Mouse (Mus musculus): ENCODE results near the gene Dolk. TPM values are rescaled to one million over a fixed set of nuclear protein-coding genes. Genes with fewer than 3 reads are reported as not detected.

Dolk gene
- polyA plus RNA-seq, 1 experiment, result 15.7 TPM

DNA sequence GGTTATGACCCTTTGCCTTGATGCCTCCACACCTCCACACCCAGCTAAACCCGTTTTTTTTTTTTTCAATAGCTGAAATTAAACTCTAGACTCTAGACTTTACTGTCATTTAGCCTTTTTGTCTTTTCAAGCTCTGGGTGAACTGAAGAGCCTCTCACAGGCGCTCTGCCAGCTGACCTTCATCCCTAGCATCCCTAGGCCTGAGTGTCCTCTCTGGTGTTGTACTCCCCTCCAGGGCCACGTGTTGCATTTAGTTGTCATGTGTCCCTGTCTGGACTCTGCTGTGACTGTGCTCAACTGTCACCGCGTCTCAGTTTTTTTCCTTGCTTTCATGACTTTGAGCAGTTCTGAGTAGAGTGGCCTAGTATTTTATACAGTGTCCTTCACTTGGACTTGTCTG lies 13.8 kb upstream of the Dolk start:
- TF ChIP-seq CTCF (IDR thresholded peaks at IDR 0.05; ENCODE audit: borderline replicate concordance, extremely low read depth, insufficient read depth, insufficient read length), result no peak
- no peak for TF ChIP-seq POLR2A (IDR thresholded peaks at IDR 0.05; ENCODE audit: borderline replicate concordance, extremely low read depth, insufficient read depth, insufficient read length, poor library complexity, severe bottlenecking)
- no peak for DNase-seq (ENCODE audit: low read depth)

DNA sequence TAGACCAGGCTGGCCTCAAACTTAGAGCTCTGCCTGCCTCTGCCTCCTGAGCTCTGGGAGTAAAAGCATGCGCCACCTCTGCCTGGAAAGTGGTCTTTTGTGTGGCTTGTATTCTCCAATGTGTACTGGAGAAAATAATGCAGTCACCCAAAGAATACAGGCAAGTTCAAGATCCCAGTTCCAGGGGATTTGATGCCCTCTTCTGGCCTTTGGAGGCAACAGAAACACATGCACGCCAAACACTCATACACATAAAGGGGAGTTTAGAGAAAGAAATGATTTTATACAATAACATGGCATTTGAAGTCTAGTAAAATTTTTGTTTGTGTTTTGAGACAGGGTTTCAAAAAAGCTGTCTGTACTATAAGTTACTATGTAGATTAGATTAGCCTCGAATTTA lies 13.4 kb upstream of the Dolk start:
- peak; percentile 8 for DNase-seq (ENCODE audit: low read depth)
- no peak for TF ChIP-seq POLR2A (IDR thresholded peaks at IDR 0.05; ENCODE audit: borderline replicate concordance, extremely low read depth, insufficient read depth, insufficient read length, poor library complexity, severe bottlenecking)
- TF ChIP-seq CTCF (IDR thresholded peaks at IDR 0.05; ENCODE audit: borderline replicate concordance, extremely low read depth, insufficient read depth, insufficient read length), result no peak; the same call in 1 of the 2 replicates

- DNase-seq (ENCODE audit: low read depth), result peak; percentile 70
- no peak for TF ChIP-seq CTCF (IDR thresholded peaks at IDR 0.05; ENCODE audit: borderline replicate concordance, extremely low read depth, insufficient read depth, insufficient read length)
- TF ChIP-seq POLR2A (IDR thresholded peaks at IDR 0.05; ENCODE audit: borderline replicate concordance, extremely low read depth, insufficient read depth, insufficient read length, poor library complexity, severe bottlenecking), result no peak
Measured at GRCm38 (mm10) chr2:30287027-30287373, 866 bp upstream of the Dolk start.

GRCm38 (mm10) chr2:30285416-30286181 lies 535 bp downstream of the Dolk start:
- TF ChIP-seq CTCF (IDR thresholded peaks at IDR 0.05; ENCODE audit: borderline replicate concordance, extremely low read depth, insufficient read depth, insufficient read length), result no peak
- no peak for TF ChIP-seq POLR2A (IDR thresholded peaks at IDR 0.05; ENCODE audit: borderline replicate concordance, extremely low read depth, insufficient read depth, insufficient read length, poor library complexity, severe bottlenecking)
- no peak for DNase-seq (ENCODE audit: low read depth)

- TF ChIP-seq CTCF (IDR thresholded peaks at IDR 0.05; ENCODE audit: borderline replicate concordance, extremely low read depth, insufficient read depth, insufficient read length), result no peak
- no peak for TF ChIP-seq POLR2A (IDR thresholded peaks at IDR 0.05; ENCODE audit: borderline replicate concordance, extremely low read depth, insufficient read depth, insufficient read length, poor library complexity, severe bottlenecking)
- no peak for DNase-seq (ENCODE audit: low read depth)
Measured at GRCm38 (mm10) chr2:30285004-30285403, 1.1 kb downstream of the Dolk start.

DNA sequence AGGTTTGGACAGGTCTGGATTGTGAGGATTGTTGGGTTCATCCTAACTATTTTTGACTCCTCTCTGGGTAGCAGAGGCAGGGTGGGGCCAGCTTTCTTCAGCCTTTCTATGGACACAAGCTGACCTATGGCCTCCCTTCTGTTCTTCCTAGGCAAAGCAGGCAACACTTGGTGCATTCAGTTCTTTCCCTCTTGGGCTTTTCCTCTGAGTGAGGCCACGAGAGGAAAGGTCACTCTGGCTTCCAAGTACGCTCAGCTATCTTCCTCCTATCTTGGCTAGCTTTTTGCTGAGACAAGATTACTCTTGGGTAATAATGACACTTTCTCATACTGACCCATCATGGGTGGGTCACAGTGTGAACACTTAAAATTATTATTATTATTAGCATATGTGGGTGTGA lies 2.9 kb downstream of the Dolk start:
- no peak for DNase-seq (ENCODE audit: low read depth)
- TF ChIP-seq CTCF (IDR thresholded peaks at IDR 0.05; ENCODE audit: borderline replicate concordance, extremely low read depth, insufficient read depth, insufficient read length), result no peak
- no peak for TF ChIP-seq POLR2A (IDR thresholded peaks at IDR 0.05; ENCODE audit: borderline replicate concordance, extremely low read depth, insufficient read depth, insufficient read length, poor library complexity, severe bottlenecking)

DNA sequence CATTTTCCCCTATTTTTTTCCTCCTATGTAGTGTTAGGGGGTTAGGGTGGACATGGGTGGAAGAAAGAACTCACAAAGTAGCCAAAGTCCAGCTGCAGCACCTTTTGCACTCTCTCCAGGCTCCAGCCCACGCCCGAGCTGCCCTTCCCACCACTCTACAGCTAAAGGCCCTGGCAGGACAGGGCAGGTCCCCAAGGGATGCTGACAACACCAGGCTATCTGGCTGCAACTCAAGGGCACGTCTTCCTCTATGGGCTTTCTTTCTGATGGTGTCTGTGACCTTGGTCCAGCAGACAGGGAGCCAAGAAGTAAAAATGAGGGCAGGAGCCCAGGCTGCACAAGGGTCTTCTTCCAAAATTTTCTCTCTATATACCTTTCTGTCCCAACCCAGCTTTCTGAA lies 4.5 kb downstream of the Dolk start:
- no peak for TF ChIP-seq CTCF (IDR thresholded peaks at IDR 0.05; ENCODE audit: borderline replicate concordance, extremely low read depth, insufficient read depth, insufficient read length)
- no peak for TF ChIP-seq POLR2A (IDR thresholded peaks at IDR 0.05; ENCODE audit: borderline replicate concordance, extremely low read depth, insufficient read depth, insufficient read length, poor library complexity, severe bottlenecking)
- no peak for DNase-seq (ENCODE audit: low read depth)

GRCm38 (mm10) chr2:30280743-30281142 lies 5.4 kb downstream of the Dolk start, which contains the start of gene Gm28038:
TSS of gene Gm28038 (plus strand) at chr2:30281043.
- no peak for TF ChIP-seq POLR2A (IDR thresholded peaks at IDR 0.05; ENCODE audit: borderline replicate concordance, extremely low read depth, insufficient read depth, insufficient read length, poor library complexity, severe bottlenecking)
- no peak for TF ChIP-seq CTCF (IDR thresholded peaks at IDR 0.05; ENCODE audit: borderline replicate concordance, extremely low read depth, insufficient read depth, insufficient read length)
- DNase-seq (ENCODE audit: low read depth), result no peak

DNA sequence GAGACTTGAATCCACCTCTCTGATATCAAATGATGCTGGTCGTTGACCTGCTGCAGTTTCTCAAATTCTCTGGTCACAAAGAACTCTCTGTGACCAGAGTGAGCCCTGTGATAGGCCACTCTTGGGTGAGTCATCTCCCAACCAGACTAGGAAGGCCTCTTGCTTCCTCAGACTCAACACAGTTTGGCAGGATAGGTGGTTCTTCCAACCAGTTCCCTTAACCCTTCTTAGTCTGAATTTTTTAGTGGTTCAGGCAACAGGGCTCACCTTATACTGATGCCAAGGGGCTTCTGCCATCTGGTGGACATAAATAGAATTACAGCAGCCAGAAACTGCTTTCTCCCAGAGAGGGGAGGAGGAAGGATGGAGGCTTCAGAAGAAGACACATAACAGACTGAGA lies 16.0 kb downstream of the Dolk start:
- peak; percentile 82 for DNase-seq (ENCODE audit: low read depth)
- TF ChIP-seq CTCF (IDR thresholded peaks at IDR 0.05; ENCODE audit: borderline replicate concordance, extremely low read depth, insufficient read depth, insufficient read length) (peak; percentile 83; the same call in 1 of the 2 replicates), POLR2A (IDR thresholded peaks at IDR 0.05; ENCODE audit: borderline replicate concordance, extremely low read depth, insufficient read depth, insufficient read length, poor library complexity, severe bottlenecking) (no peak)

DNA sequence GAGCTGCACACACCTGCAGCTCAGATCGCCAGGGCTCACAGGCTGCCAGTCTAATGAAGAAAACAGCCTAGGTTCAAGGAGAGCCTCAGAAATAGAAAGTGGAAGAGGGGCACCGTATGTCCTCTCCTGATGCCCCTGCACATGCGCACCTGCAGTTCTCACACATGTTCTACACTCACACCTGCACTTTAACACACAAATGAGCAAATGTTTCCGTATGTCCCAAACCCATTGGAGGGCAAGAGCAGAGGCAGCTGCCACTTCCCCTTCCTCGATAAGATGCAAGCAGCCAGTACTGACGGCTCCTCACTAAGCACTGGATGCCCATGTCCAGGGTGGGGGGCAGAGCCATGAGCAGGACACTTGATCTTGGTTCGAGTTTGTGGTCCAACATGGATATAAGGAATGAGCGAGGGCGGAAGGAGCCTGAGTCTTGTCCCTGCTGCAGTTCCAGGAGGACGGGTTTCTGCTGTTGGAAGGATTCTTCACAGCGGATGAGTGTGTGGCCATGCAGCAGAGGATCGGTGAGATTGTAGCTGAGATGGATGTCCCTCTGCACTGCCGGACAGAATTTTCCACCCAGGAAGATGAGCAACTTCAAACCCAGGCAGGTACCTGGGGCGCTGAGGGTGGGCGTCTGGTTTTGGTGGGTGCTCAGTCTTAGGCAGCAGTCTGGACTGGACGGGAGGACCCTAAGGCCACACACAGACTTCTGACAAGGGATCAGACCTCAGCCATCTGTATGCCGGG lies 16.7 kb downstream of the Dolk start:
- no peak for TF ChIP-seq POLR2A (IDR thresholded peaks at IDR 0.05; ENCODE audit: borderline replicate concordance, extremely low read depth, insufficient read depth, insufficient read length, poor library complexity, severe bottlenecking)
- TF ChIP-seq CTCF (IDR thresholded peaks at IDR 0.05; ENCODE audit: borderline replicate concordance, extremely low read depth, insufficient read depth, insufficient read length), result no peak
- DNase-seq (ENCODE audit: low read depth), result no peak

- DNase-seq (ENCODE audit: low read depth), result no peak
- no peak for TF ChIP-seq POLR2A (IDR thresholded peaks at IDR 0.05; ENCODE audit: borderline replicate concordance, extremely low read depth, insufficient read depth, insufficient read length, poor library complexity, severe bottlenecking)
- TF ChIP-seq CTCF (IDR thresholded peaks at IDR 0.05; ENCODE audit: borderline replicate concordance, extremely low read depth, insufficient read depth, insufficient read length), result no peak
Measured at GRCm38 (mm10) chr2:30268371-30268770, 17.8 kb downstream of the Dolk start.
